Comparison of ENCODE assay signal across 34 mouse cellular contexts in genomic region chr9:96452956-96453355, GRCm38 (mm10).
"Had no signal": no experiment of that assay in that cellular context is flagged by ENCODE, and none has a peak within 500 bp of the region (broad histone marks: within the 10 kb centered on the region; RNA-seq: fewer than 3 reads in every experiment).

No protein-coding gene starts in this region.

- ATAC-seq: hindbrain, embryonic 16.5 days; hindbrain, postnatal 0 days; inflammation-experienced regulatory T-cells, adult 6 months; intestine, embryonic 15.5 days; intestine, embryonic 16.5 days; intestine, postnatal 0 days had no signal

- H3K9ac ChIP-seq: heart, embryonic 12.5 days; heart, embryonic 13.5 days; heart, embryonic 15.5 days; hindbrain, embryonic 12.5 days; hindbrain, embryonic 13.5 days; hindbrain, embryonic 14.5 days; hindbrain, embryonic 15.5 days; intestine, embryonic 15.5 days; kidney, embryonic 15.5 days had no signal

- DNase-seq: heart, postnatal 10 days; heart, postnatal 14 days; heart, postnatal 36 days; heart, postnatal 4 days; kidney, adult 11 months; kidney, adult 18-20 months; kidney, adult 2 months; kidney, adult 8-10 months; kidney, adult 9 months; kidney, postnatal 10 days; kidney, postnatal 14 days; kidney, postnatal 25 days; kidney, postnatal 36 days; kidney, postnatal 4 days; layer of hippocampus, adult 9-11 months; layer of hippocampus, postnatal 36 days had no signal

- H3K9me3 ChIP-seq: heart, embryonic 15.5 days; hindbrain, embryonic 10.5 days; hindbrain, embryonic 12.5 days; hindbrain, embryonic 13.5 days; hindbrain, embryonic 15.5 days; intestine, embryonic 15.5 days; kidney, embryonic 15.5 days had no signal

- H3K27ac ChIP-seq: heart, embryonic 13.5 days; heart, embryonic 15.5 days; hindbrain, embryonic 10.5 days; hindbrain, embryonic 12.5 days; hindbrain, embryonic 13.5 days; hindbrain, embryonic 14.5 days; hindbrain, embryonic 15.5 days; hindbrain, postnatal 0 days; intestine, embryonic 15.5 days; kidney, embryonic 15.5 days; kidney, postnatal 0 days; layer of hippocampus, adult 2 months had no signal

- H3K27me3 ChIP-seq: heart, embryonic 12.5 days; heart, embryonic 13.5 days; heart, embryonic 15.5 days; hindbrain, embryonic 12.5 days; hindbrain, embryonic 13.5 days; hindbrain, embryonic 15.5 days; intestine, embryonic 15.5 days; kidney, embryonic 15.5 days had no signal

- H3K4me2 ChIP-seq: heart, embryonic 11.5 days; heart, embryonic 12.5 days; heart, embryonic 13.5 days; heart, embryonic 15.5 days; hindbrain, embryonic 12.5 days; hindbrain, embryonic 13.5 days; hindbrain, embryonic 14.5 days; hindbrain, embryonic 15.5 days; intestine, embryonic 15.5 days; kidney, embryonic 15.5 days had no signal

- H3K36me3 ChIP-seq: heart, embryonic 12.5 days; heart, embryonic 13.5 days; heart, embryonic 15.5 days; hindbrain, embryonic 10.5 days; hindbrain, embryonic 12.5 days; hindbrain, embryonic 13.5 days; hindbrain, embryonic 15.5 days; intestine, embryonic 15.5 days; kidney, embryonic 15.5 days had no signal

- H3K4me1 ChIP-seq: hindbrain, embryonic 13.5 days; hindbrain, embryonic 15.5 days; intestine, embryonic 15.5 days had no signal

- H3K4me3 ChIP-seq: heart, embryonic 12.5 days; heart, embryonic 13.5 days; heart, embryonic 15.5 days; hindbrain, embryonic 10.5 days; hindbrain, embryonic 12.5 days; hindbrain, embryonic 13.5 days; hindbrain, embryonic 15.5 days; intestine, embryonic 15.5 days; kidney, embryonic 15.5 days; layer of hippocampus, adult 2 months had no signal
